In genomic region chr8:86527336-86528029, GRCm38 (mm10) we compare ENCODE assay signal across 19 mouse cellular contexts. TPM values are rescaled to one million over a fixed set of nuclear protein-coding genes. Genes with fewer than 3 reads are reported as not detected.
DNase-seq lines count a peak whose midpoint lies in the region; ATAC-seq and TF ChIP-seq lines count a peak whose summit lies in the region.
"Had no signal": no experiment of that assay in that cellular context is flagged by ENCODE, and none has a peak within 500 bp of the region (broad histone marks: within the 10 kb centered on the region; RNA-seq: fewer than 3 reads in every experiment).

No protein-coding gene starts in this region.

- DNase-seq in cerebellum, adult 18-20 months: peak; percentile 42 to 65
- DNase-seq in cerebellum, postnatal 14 days: peak; percentile 29 to 47
- no peak for DNase-seq in spleen, postnatal 36 days (ENCODE audit: low spot score in 2 of 2)
- DNase-seq in layer of hippocampus, adult 11-12 months (ENCODE audit: low spot score): no peak
- DNase-seq: adrenal gland, postnatal 14 days; gastrocnemius, postnatal 10 days; heart, adult 18-20 months; heart, postnatal 14 days had no signal

- 51% methylated on average over 19 of the region's 19 CpGs for WGBS in intestine, postnatal 0 days
- WGBS in intestine, embryonic 16.5 days: 65% methylated on average over 19 of the region's 19 CpGs

- H3K27ac ChIP-seq in intestine, postnatal 0 days (ENCODE audit: low read depth, low read length): no peak overlapping the region
- no peak overlapping the region for H3K27ac ChIP-seq in intestine, embryonic 16.5 days (ENCODE audit: low read length)
- H3K27ac ChIP-seq: embryonic facial prominence, embryonic 13.5 days; forebrain, embryonic 12.5 days; heart, embryonic 10.5 days; heart, embryonic 15.5 days; hindbrain, embryonic 13.5 days; hindbrain, postnatal 0 days had no signal

- H3K9ac ChIP-seq in intestine, postnatal 0 days (ENCODE audit: low read depth, low read length): no peak overlapping the region
- no peak overlapping the region for H3K9ac ChIP-seq in intestine, embryonic 16.5 days (ENCODE audit: low read depth, low read length)
- H3K9ac ChIP-seq: embryonic facial prominence, embryonic 13.5 days; forebrain, embryonic 12.5 days; heart, embryonic 15.5 days; hindbrain, embryonic 13.5 days had no signal

- H3K4me1 ChIP-seq in intestine, postnatal 0 days (replicated peaks; ENCODE audit: control insufficient read depth, insufficient read depth, low read length): no peaks in the 10 kb centered on the region
- H3K4me1 ChIP-seq in intestine, embryonic 16.5 days (ENCODE audit: control insufficient read depth, insufficient read depth, low read length): no peaks in the 10 kb centered on the region
- H3K4me1 ChIP-seq: forebrain, embryonic 12.5 days; heart, embryonic 15.5 days had no signal

- no peaks in the 10 kb centered on the region for H3K36me3 ChIP-seq in intestine, postnatal 0 days (ENCODE audit: control insufficient read depth, insufficient read depth)
- H3K36me3 ChIP-seq in intestine, embryonic 16.5 days (ENCODE audit: control insufficient read depth, insufficient read depth, low read length): no peaks in the 10 kb centered on the region
- H3K36me3 ChIP-seq: embryonic facial prominence, embryonic 13.5 days; forebrain, embryonic 12.5 days; heart, embryonic 10.5 days; heart, embryonic 15.5 days; hindbrain, embryonic 13.5 days had no signal

- 0 out of 2 replicates have a peak overlapping the region, but pooled peaks have one; percentile 21 for H3K4me2 ChIP-seq in intestine, postnatal 0 days (replicated peaks; ENCODE audit: low read depth)
- no peak overlapping the region for H3K4me2 ChIP-seq in intestine, embryonic 16.5 days (ENCODE audit: low read depth, low read length)
- H3K4me2 ChIP-seq: embryonic facial prominence, embryonic 13.5 days; forebrain, embryonic 12.5 days; heart, embryonic 15.5 days; hindbrain, embryonic 13.5 days had no signal

- ATAC-seq in intestine, postnatal 0 days: no peak
- ATAC-seq in intestine, embryonic 16.5 days: no peak
- ATAC-seq: activated CD4-positive, CD25-positive, alpha-beta regulatory T cell, adult 4 months; forebrain, embryonic 16.5 days; hindbrain, postnatal 0 days; Patski had no signal

- no peaks in the 10 kb centered on the region for H3K27me3 ChIP-seq in intestine, postnatal 0 days (replicated peaks; ENCODE audit: control insufficient read depth, insufficient read depth, low read length)
- no peaks in the 10 kb centered on the region for H3K27me3 ChIP-seq in intestine, embryonic 16.5 days (replicated peaks; ENCODE audit: control insufficient read depth, insufficient read depth, low read length)
- H3K27me3 ChIP-seq: embryonic facial prominence, embryonic 13.5 days; forebrain, embryonic 12.5 days; heart, embryonic 15.5 days; hindbrain, embryonic 13.5 days; Patski had no signal

- H3K4me3 ChIP-seq in intestine, postnatal 0 days (ENCODE audit: low read depth, low read length): no peak overlapping the region
- H3K4me3 ChIP-seq in intestine, embryonic 16.5 days (ENCODE audit: low read length): no peak overlapping the region
- H3K4me3 ChIP-seq: embryonic facial prominence, embryonic 13.5 days; forebrain, embryonic 12.5 days; heart, embryonic 10.5 days; heart, embryonic 15.5 days; hindbrain, embryonic 13.5 days had no signal

- no peaks in the 10 kb centered on the region for H3K9me3 ChIP-seq in intestine, postnatal 0 days (ENCODE audit: control insufficient read depth)
- H3K9me3 ChIP-seq in intestine, embryonic 16.5 days (ENCODE audit: control insufficient read depth, low read length): no peaks in the 10 kb centered on the region
- H3K9me3 ChIP-seq: embryonic facial prominence, embryonic 13.5 days; forebrain, embryonic 12.5 days; heart, embryonic 10.5 days; heart, embryonic 15.5 days; hindbrain, embryonic 13.5 days had no signal

- no peak for TF ChIP-seq CTCF in intestine, postnatal 0 days (IDR thresholded peaks at IDR 0.05; ENCODE audit: low read depth)

RNA-seq across cellular contexts. Expression of gene Abcc12, which starts 53.0 kb away (rescaled TPM):
- polyA plus RNA-seq in intestine, postnatal 0 days (2015; fragmentation: Nextera tagmentation; extraction: Ambion mirVana): 0.07 TPM in 1 of 2 replicates, not detected in the other
- 0.06 and 0.09 TPM in 2 replicates for polyA plus RNA-seq in intestine, embryonic 16.5 days (2015; fragmentation: Nextera tagmentation; extraction: Ambion mirVana)
- polyA plus RNA-seq: activated CD4-positive, CD25-positive, alpha-beta regulatory T cell, adult 4 months; forebrain, embryonic 12.5 days; heart, embryonic 10.5 days had no signal

Comparison
In these comparisons a context has a peak if more than half of its experiments do, and no peak if none do; other contexts are left out.
1. DNase-seq: peak in cerebellum, adult 18-20 months (2 of 2) and cerebellum, postnatal 14 days (2 of 2); none in spleen, postnatal 36 days (0 of 2) and layer of hippocampus, adult 11-12 months (single experiment).